Mouse (Mus musculus): ENCODE data around the gene Grip1.

GRCm38 (mm10) chr10:120100806-120101205 is 647.2 kb downstream of the Grip1 start:
- TF ChIP-seq EP300 (IDR thresholded peaks at IDR 0.05), result no peak
- TF ChIP-seq CTCF (IDR thresholded peaks at IDR 0.05), result no peak
